Mouse (Mus musculus) adrenal gland, postnatal 4 days (tissue): ENCODE results near the gene Anapc7. TPM values are rescaled to one million over a fixed set of nuclear protein-coding genes. Genes with fewer than 3 reads are reported as not detected.

Source experiments
- DNase-seq, 2 experiments: peaks; one replicate each; pipeline ENCODE4 v3.0.0; 2021 to 2022; ENCODE audit warnings: low spot score in 2 of 2, mixed read lengths in 2 of 2
- long read RNA-seq, 2 experiments: library from polyadenylated mRNA; stranded (forward); transcript quantifications; one replicate each; pipeline ENCODE4 v2.0.0; 2021
- total RNA-seq, 2 experiments: library from RNA; stranded (reverse); gene quantifications; 2 replicates each; pipeline ENCODE4 v1.2.3; 2021

Anapc7 gene
- 10 to 100 TPM; 54.5 to 60.0 TPM for total RNA-seq
- long read RNA-seq, experiment 1, transcript Anapc7-201 (11 exons, 2,751 nt), result major isoform, 41 of 51 reads
- long read RNA-seq, experiment 1, partial matches to known transcripts, result 4 of 51 reads
- long read RNA-seq, experiment 1, other reads (novel, unspliced or antisense), result 5 of 51 reads
- long read RNA-seq, experiment 2, transcript Anapc7-202 (10 exons, 3,599 nt), result minor isoform, 5 of 108 reads
- long read RNA-seq, experiment 2, transcript Anapc7-201 (11 exons, 2,751 nt), result major isoform, 65 of 108 reads
- long read RNA-seq, experiment 2, partial matches to known transcripts, result 25 of 108 reads
- long read RNA-seq, experiment 2, other reads (novel, unspliced or antisense), result 13 of 108 reads

- DNase-seq, result no peak
Measured at GRCm38 (mm10) chr5:122421271-122422068, at the start of gene Anapc7. TSS of gene Anapc7 (plus strand) at chr5:122421693.

- peak; percentile 96 to 99 for DNase-seq
Measured at GRCm38 (mm10) chr5:122372192-122372769, 49.2 kb upstream of the Anapc7 start, which contains the start of gene Fam216a. TSS of gene Fam216a (minus strand) at chr5:122372364.

GRCm38 (mm10) chr5:122372878-122373277, 48.6 kb upstream of the Anapc7 start:
- no peak for DNase-seq

GRCm38 (mm10) chr5:122377101-122377833, 44.2 kb upstream of the Anapc7 start:
- no peak for DNase-seq

GRCm38 (mm10) chr5:122378171-122378570, 43.3 kb upstream of the Anapc7 start:
- no peak for DNase-seq

GRCm38 (mm10) chr5:122379374-122380155, 41.9 kb upstream of the Anapc7 start:
- DNase-seq, result peak in 1 of 2 experiments; percentile 58

- no peak for DNase-seq
Measured at GRCm38 (mm10) chr5:122390006-122390405, 31.5 kb upstream of the Anapc7 start.

GRCm38 (mm10) chr5:122390671-122391070, 30.8 kb upstream of the Anapc7 start:
- no peak for DNase-seq

GRCm38 (mm10) chr5:122391178-122391785, 30.2 kb upstream of the Anapc7 start:
- DNase-seq, result no peak

- DNase-seq, result peak; percentile 72 to 80
Measured at GRCm38 (mm10) chr5:122391786-122392180, 29.7 kb upstream of the Anapc7 start, which contains the start of gene Arpc3. TSS of gene Arpc3 (plus strand) at chr5:122391878.

GRCm38 (mm10) chr5:122392227-122393004, 29.1 kb upstream of the Anapc7 start:
- DNase-seq, result no peak

GRCm38 (mm10) chr5:122393887-122394286, 27.6 kb upstream of the Anapc7 start:
- DNase-seq, result peak; percentile 47 to 62

GRCm38 (mm10) chr5:122396791-122397190, 24.7 kb upstream of the Anapc7 start:
- DNase-seq, result no peak

- no peak for DNase-seq
Measured at GRCm38 (mm10) chr5:122397495-122397894, 24.0 kb upstream of the Anapc7 start.

- DNase-seq, result no peak
Measured at GRCm38 (mm10) chr5:122399871-122400270, 21.6 kb upstream of the Anapc7 start.

GRCm38 (mm10) chr5:122400628-122401302, 20.7 kb upstream of the Anapc7 start:
- DNase-seq, result no peak

- peak in 1 of 2 experiments; percentile 37 for DNase-seq
Measured at GRCm38 (mm10) chr5:122401303-122401640, 20.2 kb upstream of the Anapc7 start.

- DNase-seq, result no peak
Measured at GRCm38 (mm10) chr5:122402160-122402559, 19.3 kb upstream of the Anapc7 start.
